14 mouse cellular contexts compared by ENCODE assay signal in the genomic region with DNA sequence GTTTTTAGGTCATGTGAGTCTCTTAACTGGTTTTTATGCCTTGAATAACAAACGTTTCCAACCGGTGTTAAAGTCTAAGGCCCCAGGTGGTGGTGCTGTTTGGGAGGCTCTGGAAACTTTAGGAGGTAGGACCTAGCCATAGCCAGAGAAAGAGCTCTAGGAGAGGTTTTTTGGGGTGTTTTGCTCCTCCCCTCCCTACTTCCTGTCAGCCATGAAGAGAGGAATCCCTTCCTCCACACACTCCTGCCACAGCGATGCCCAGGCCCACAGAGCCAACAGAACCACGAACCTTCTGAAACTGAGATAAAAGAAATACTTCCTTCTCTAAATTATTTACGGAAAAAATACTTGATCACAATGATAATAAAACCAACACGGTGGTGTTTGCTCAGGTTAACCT.
"Had no signal": no experiment of that assay in that cellular context is flagged by ENCODE, and none has a peak within 500 bp of the region (broad histone marks: within the 10 kb centered on the region; RNA-seq: fewer than 3 reads in every experiment).

No protein-coding gene starts in this region.

- ATAC-seq: midbrain, embryonic 15.5 days had no signal

- DNase-seq: kidney, adult 9 months; kidney, postnatal 25 days; layer of hippocampus, adult 9-11 months; layer of hippocampus, postnatal 36 days; liver, embryonic 13.5 days; lung, adult 2 months; lung, postnatal 14 days; lung, postnatal 4 days; retina, postnatal 1 day; right cerebral cortex, postnatal 25 days; spleen, adult 18-20 months; thymus, adult 18-20 months; thymus, postnatal 36 days had no signal
